Mouse (Mus musculus) testis, adult 2 months (tissue): Measurements from ENCODE around the gene Prkd3.

ENCODE experiments used
- CTCF ChIP-seq: fragments of 200-500 bp; IDR thresholded peaks from 2 replicates; pipeline ENCODE4 v1.5.1; 2012; ENCODE audit warnings: low read depth, mild to moderate bottlenecking, inconsistent platforms, low read length, moderate library complexity; ENCODE audit not compliant: control insufficient read depth, insufficient read depth, insufficient replicate concordance
- POLR2A ChIP-seq: fragments of 200-500 bp; IDR thresholded peaks from 2 replicates; pipeline ENCODE4 v1.6.1; 2012; ENCODE audit warnings: low read depth, mild to moderate bottlenecking, inconsistent platforms, low read length, moderate library complexity; ENCODE audit not compliant: control insufficient read depth

DNA sequence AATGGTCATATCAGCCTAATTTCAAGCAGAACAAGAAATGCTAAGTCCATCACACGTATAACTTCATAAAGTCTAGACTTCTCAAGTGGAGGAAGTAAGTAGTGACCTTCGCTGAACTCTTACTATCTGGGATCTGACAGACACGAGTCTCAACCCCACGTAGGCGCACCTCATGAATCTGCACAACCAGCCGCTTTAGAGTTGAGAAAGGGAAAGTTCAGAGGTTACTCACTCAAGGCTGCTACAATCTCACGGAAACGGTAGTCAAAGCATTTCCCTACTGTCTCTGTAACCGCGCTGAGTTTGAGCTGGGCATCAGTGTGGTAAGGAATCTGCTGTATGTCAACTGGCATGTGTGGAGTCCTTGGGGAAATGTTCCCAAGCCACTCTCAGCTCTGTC, 4.8 kb downstream of the Prkd3 start:
- no peak for TF ChIP-seq CTCF
- no peak for TF ChIP-seq POLR2A
